Mouse (Mus musculus) intestine, embryonic 15.5 days (tissue): Measurements from ENCODE around the gene 1110004F10Rik. TPM values are rescaled to one million over a fixed set of nuclear protein-coding genes. Genes with fewer than 3 reads are reported as not detected.

Experiments used
- ATAC-seq: fragments of 200-750 bp; cut with Nextera tagmentation; 2 replicates; pipeline ENCODE4 v1.8.0; 2017; ENCODE audit warnings: moderate TSS enrichment, moderate library complexity
- H3K27ac ChIP-seq: fragments of 300-500 bp; sonication (generic); 2 replicates; pipeline ENCODE4 v1.5.1; 2015; ENCODE audit warnings: mild to moderate bottlenecking, inconsistent platforms
- H3K27me3 ChIP-seq: fragments of 300-500 bp; sonication (generic); replicated peaks from 2 replicates; pipeline ENCODE4 v1.6.1; 2015; ENCODE audit warnings: inconsistent platforms
- H3K36me3 ChIP-seq: fragments of 300-500 bp; sonication (generic); 2 replicates; pipeline ENCODE4 v1.6.1; 2015; ENCODE audit warnings: inconsistent platforms
- H3K4me1 ChIP-seq: fragments of 300-500 bp; sonication (generic); replicated peaks from 2 replicates; pipeline ENCODE4 v1.6.1; 2015; ENCODE audit warnings: inconsistent platforms
- H3K4me2 ChIP-seq: fragments of 300-500 bp; sonication (generic); replicated peaks from 2 replicates; pipeline ENCODE4 v1.6.1; 2015; ENCODE audit warnings: mild to moderate bottlenecking, inconsistent platforms
- H3K4me3 ChIP-seq: fragments of 300-500 bp; sonication (generic); replicated peaks from 2 replicates; pipeline ENCODE4 v1.5.1; 2015; ENCODE audit warnings: inconsistent platforms
- H3K9ac ChIP-seq: fragments of 300-500 bp; sonication (generic); 2 replicates; pipeline ENCODE4 v1.6.1; 2015; ENCODE audit warnings: inconsistent platforms
- H3K9me3 ChIP-seq: fragments of 300-500 bp; sonication (generic); 2 replicates; pipeline ENCODE4 v1.6.1; 2016; ENCODE audit warnings: inconsistent platforms
- WGBS: fragments of 180-500 bp; shearing (Covaris S2); methylation state at CpG from one replicate; pipeline ENCODE4 v1.1.7; 2015; 5-methylcytosine and 5-hydroxymethylcytosine counted together
- polyA plus RNA-seq: library from polyadenylated mRNA; unstranded; fragments of >200 nt; fragmentation: Nextera tagmentation; extraction: Ambion mirVana; gene quantifications from 2 replicates; pipeline ENCODE4 v1.2.1, GENCODE M21; 2015

The 1110004F10Rik gene
- polyA plus RNA-seq, result 207 and 217 TPM in 2 replicates

- Histone ChIP-seq H3K4me1 (peaks cover 15% of the 10 kb centered on the region), H3K4me3 (peak within 1 kb of the TSS; percentile 47), H3K36me3 (no peaks in the 10 kb centered on the region), H3K27ac (no peak within 1 kb of the TSS), H3K27me3 (peaks cover 34% of the 10 kb centered on the region), H3K4me2 (peak within 1 kb of the TSS; percentile 96), H3K9me3 (no peaks in the 10 kb centered on the region), H3K9ac (peak within 1 kb of the TSS; percentile 47)
- under 1% methylated on average over 11 of the region's 11 CpGs for WGBS
- ATAC-seq, result 0 out of 2 replicates have a peak, but pooled peaks have one; percentile 4
These were observed at the start of gene 1110004F10Rik for GRCm38 (mm10) chr7:116039196-116039537. Gene 1110004F10Rik (plus strand): TSS chr7:116039397.

GRCm38 (mm10) chr7:116002726-116003125, 36.5 kb upstream of the 1110004F10Rik start:
- no peak overlapping the region for H3K4me3 ChIP-seq
- 84% methylated on average over 4 of the region's 4 CpGs for WGBS
- H3K27me3 ChIP-seq, result no peaks in the 10 kb centered on the region
- ATAC-seq, result no peak
- no peaks in the 10 kb centered on the region for H3K36me3 ChIP-seq
- no peak overlapping the region for H3K4me2 ChIP-seq
- no peak overlapping the region for H3K27ac ChIP-seq
- H3K4me1 ChIP-seq, result no peaks in the 10 kb centered on the region
- H3K9me3 ChIP-seq, result no peaks in the 10 kb centered on the region
- H3K9ac ChIP-seq, result no peak overlapping the region

GRCm38 (mm10) chr7:116029991-116030390, 9.2 kb upstream of the 1110004F10Rik start:
- Histone ChIP-seq H3K4me2 (no peak overlapping the region), H3K27ac (no peak overlapping the region), H3K36me3 (no peaks in the 10 kb centered on the region), H3K4me3 (no peak overlapping the region), H3K4me1 (peaks cover 14% of the 10 kb centered on the region; the same call in 1 of the 2 replicates), H3K9ac (no peak overlapping the region), H3K27me3 (peaks cover 17% of the 10 kb centered on the region), H3K9me3 (no peaks in the 10 kb centered on the region)
- 77% methylated on average over 3 of the region's 3 CpGs for WGBS
- no peak for ATAC-seq

- Histone ChIP-seq H3K27ac (peak overlapping the region; percentile 9; the same call in 1 of the 2 replicates), H3K9ac (peak overlapping the region; percentile 45)
- 42% methylated on average over 26 of the region's 26 CpGs for WGBS
These were observed 8.4 kb upstream of the 1110004F10Rik start for GRCm38 (mm10) chr7:116030597-116031387.

GRCm38 (mm10) chr7:116031388-116031717, 7.8 kb upstream of the 1110004F10Rik start:
- ATAC-seq, result 0 out of 2 replicates have a peak, but pooled peaks have one; percentile 15
- H3K9me3 ChIP-seq, result no peaks in the 10 kb centered on the region
- H3K27ac ChIP-seq, result peak overlapping the region; percentile 9
- peaks cover 14% of the 10 kb centered on the region; the same call in 1 of the 2 replicates for H3K4me1 ChIP-seq
- H3K4me2 ChIP-seq, result peak overlapping the region; percentile 100
- H3K36me3 ChIP-seq, result no peaks in the 10 kb centered on the region
- H3K9ac ChIP-seq, result peak overlapping the region; percentile 45
- peaks cover 26% of the 10 kb centered on the region for H3K27me3 ChIP-seq
- WGBS, result 3% methylated on average over 14 of the region's 14 CpGs
- peak overlapping the region; percentile 44 for H3K4me3 ChIP-seq

More at GRCm38 (mm10) chr7:116030597-116031387, 8.4 kb upstream of the 1110004F10Rik start:
- H3K36me3 ChIP-seq, result no peaks in the 10 kb centered on the region
- peaks cover 21% of the 10 kb centered on the region for H3K27me3 ChIP-seq
- H3K4me3 ChIP-seq, result peak overlapping the region; percentile 44
- 0 out of 2 replicates have a peak, but pooled peaks have one; percentile 9 for ATAC-seq
- H3K9me3 ChIP-seq, result no peaks in the 10 kb centered on the region
- H3K4me2 ChIP-seq, result peak overlapping the region; percentile 100
- peaks cover 14% of the 10 kb centered on the region; the same call in 1 of the 2 replicates for H3K4me1 ChIP-seq

GRCm38 (mm10) chr7:116031718-116032595, 7.2 kb upstream of the 1110004F10Rik start:
- H3K4me1 ChIP-seq, result peaks cover 14% of the 10 kb centered on the region; the same call in 1 of the 2 replicates
- H3K27ac ChIP-seq, result peak overlapping the region; percentile 9
- H3K9ac ChIP-seq, result peak overlapping the region; percentile 45
- H3K27me3 ChIP-seq, result peaks cover 32% of the 10 kb centered on the region
- H3K4me3 ChIP-seq, result peak overlapping the region; percentile 44
- under 1% methylated on average over 65 of the region's 65 CpGs for WGBS
- peak; percentile 70 for ATAC-seq
- peak overlapping the region; percentile 100 for H3K4me2 ChIP-seq
- H3K36me3 ChIP-seq, result no peaks in the 10 kb centered on the region
- H3K9me3 ChIP-seq, result no peaks in the 10 kb centered on the region

GRCm38 (mm10) chr7:116032596-116033307, 6.4 kb upstream of the 1110004F10Rik start:
- Histone ChIP-seq H3K4me3 (peak overlapping the region; percentile 61), H3K36me3 (no peaks in the 10 kb centered on the region), H3K4me2 (peak overlapping the region; percentile 100), H3K4me1 (peaks cover 14% of the 10 kb centered on the region; the same call in 1 of the 2 replicates), H3K27ac (0 out of 2 replicates have a peak overlapping the region, but pooled peaks have one; percentile 66), H3K9me3 (no peaks in the 10 kb centered on the region), H3K9ac (peak overlapping the region; percentile 45), H3K27me3 (peaks cover 38% of the 10 kb centered on the region)
- ATAC-seq, result peak; percentile 52
- 0% methylated on average over 11 of the region's 11 CpGs for WGBS

GRCm38 (mm10) chr7:116033371-116034241, 5.6 kb upstream of the 1110004F10Rik start:
- Histone ChIP-seq H3K27ac (peak overlapping the region; percentile 66), H3K27me3 (peaks cover 41% of the 10 kb centered on the region), H3K4me3 (peak overlapping the region; percentile 61), H3K4me2 (peak overlapping the region; percentile 100), H3K9me3 (no peaks in the 10 kb centered on the region), H3K36me3 (no peaks in the 10 kb centered on the region), H3K4me1 (peaks cover 14% of the 10 kb centered on the region; the same call in 1 of the 2 replicates), H3K9ac (peak overlapping the region; percentile 61)
- under 1% methylated on average over 54 of the region's 54 CpGs for WGBS
- ATAC-seq, result peak; percentile 39

- peaks cover 45% of the 10 kb centered on the region for H3K27me3 ChIP-seq
- under 1% methylated on average over 25 of the region's 25 CpGs for WGBS
These were observed 4.9 kb upstream of the 1110004F10Rik start for GRCm38 (mm10) chr7:116034282-116034758.

GRCm38 (mm10) chr7:116035504-116035903, 3.7 kb upstream of the 1110004F10Rik start:
- Histone ChIP-seq H3K27me3 (peaks cover 44% of the 10 kb centered on the region), H3K9ac (no peak overlapping the region), H3K4me1 (peaks cover 24% of the 10 kb centered on the region), H3K9me3 (no peaks in the 10 kb centered on the region), H3K36me3 (no peaks in the 10 kb centered on the region), H3K4me2 (no peak overlapping the region), H3K4me3 (no peak overlapping the region), H3K27ac (no peak overlapping the region)
- 65% methylated on average over 4 of the region's 4 CpGs for WGBS
- ATAC-seq, result no peak

More at GRCm38 (mm10) chr7:116034282-116034758, 4.9 kb upstream of the 1110004F10Rik start:
- Histone ChIP-seq H3K4me1 (peaks cover 18% of the 10 kb centered on the region), H3K36me3 (no peaks in the 10 kb centered on the region), H3K9me3 (no peaks in the 10 kb centered on the region), H3K4me3 (peak overlapping the region; percentile 61), H3K4me2 (peak overlapping the region; percentile 100), H3K9ac (peak overlapping the region; percentile 61), H3K27ac (peak overlapping the region; percentile 66; the same call in 1 of the 2 replicates)
- peak; percentile 28 for ATAC-seq
